Mouse (Mus musculus) myocyte (in vitro differentiated cells): Measurements from ENCODE around the gene Taf10.

Experiments used
- CEBPB ChIP-seq: IDR thresholded peaks from 2 replicates; pipeline ENCODE4 v1.6.1; 2011; ENCODE audit warnings: mild to moderate bottlenecking, moderate library complexity; ENCODE audit not compliant: poor library complexity, insufficient read depth, severe bottlenecking
- E2F4 ChIP-seq: IDR thresholded peaks from one replicate; pipeline ENCODE4 v1.6.1; 2011; ENCODE audit warnings: mild to moderate bottlenecking, control low read depth, moderate library complexity; ENCODE audit not compliant: insufficient read depth
- MAX ChIP-seq: IDR thresholded peaks from one replicate; pipeline ENCODE4 v1.6.1; 2011; ENCODE audit warnings: low read depth, mild to moderate bottlenecking, control low read depth
- MYOG ChIP-seq, 3 experiments: IDR thresholded peaks; one replicate each; pipeline ENCODE4 v1.6.1; 2011; ENCODE audit warnings: control low read depth in 2 of 3, low read depth in 2 of 3, mild to moderate bottlenecking in 2 of 3; ENCODE audit not compliant: insufficient read length in 2 of 3, control insufficient read depth in 1 of 3, insufficient read depth in 1 of 3
- POLR2A ChIP-seq: IDR thresholded peaks from one replicate; pipeline ENCODE4 v1.6.1; 2011; ENCODE audit warnings: low read depth, mild to moderate bottlenecking, control low read depth, moderate library complexity; ENCODE audit not compliant: insufficient read length
- POLR2AphosphoS2 ChIP-seq: IDR thresholded peaks from one replicate; pipeline ENCODE4 v1.6.1; 2011; ENCODE audit warnings: low read depth, control low read depth; ENCODE audit not compliant: insufficient read length
- TCF12 ChIP-seq: IDR thresholded peaks from one replicate; pipeline ENCODE4 v1.6.1; 2011; ENCODE audit warnings: mild to moderate bottlenecking, control low read depth; ENCODE audit not compliant: poor library complexity, insufficient read depth, severe bottlenecking
- TCF3 ChIP-seq: IDR thresholded peaks from one replicate; pipeline ENCODE4 v1.6.1; 2011; ENCODE audit warnings: low read depth, control low read depth; ENCODE audit not compliant: insufficient read length
- USF1 ChIP-seq: IDR thresholded peaks from one replicate; pipeline ENCODE4 v1.6.1; 2011; ENCODE audit warnings: low read depth, mild to moderate bottlenecking, control low read depth, moderate library complexity

- TF ChIP-seq POLR2AphosphoS2 (no peak), TCF12 (no peak), MYOG (IDR thresholded peaks at IDR 0.05; ENCODE audit: control insufficient read depth in 1 of 3, insufficient read depth in 1 of 3, insufficient read length in 2 of 3, low read depth in 2 of 3) (no peak), POLR2A (no peak), TCF3 (no peak), USF1 (no peak), E2F4 (no peak), CEBPB (no peak), MAX (no peak)
Measured at GRCm38 (mm10) chr7:105787285-105788140, 43.4 kb upstream of the Taf10 start, which contains the start of gene Dchs1.
